Mouse (Mus musculus) brain, adult 2 months (tissue): ENCODE data around the gene Pdxdc1.
A peak's percentile ranks its signal among the peaks of the same experiment; 100 is the strongest.
"Not testable (repeated sequence)": the region's sequence is repeated elsewhere in the genome, so short reads cannot be mapped to it uniquely, and the experiment has no call there.

Experiments
- DNase-seq: peaks from one replicate; pipeline ENCODE4 v3.0.0; 2011; ENCODE audit warnings: low read depth, low spot score

Pdxdc1 gene

GRCm38 (mm10) chr16:13813200-13813599 is 89.7 kb downstream of the Pdxdc1 start:
- no peak for DNase-seq

- DNase-seq: no peak
Measured at GRCm38 (mm10) chr16:13812152-13812551, 90.8 kb downstream of the Pdxdc1 start.

GRCm38 (mm10) chr16:13808410-13808809 is 94.5 kb downstream of the Pdxdc1 start:
- DNase-seq: no peak

- no peak for DNase-seq
Measured at GRCm38 (mm10) chr16:13807616-13808015, 95.3 kb downstream of the Pdxdc1 start.

GRCm38 (mm10) chr16:13804666-13805065 is 98.3 kb downstream of the Pdxdc1 start:
- DNase-seq: peak; percentile 74

- no peak for DNase-seq
Measured at GRCm38 (mm10) chr16:13801231-13801630, 101.7 kb downstream of the Pdxdc1 start.

GRCm38 (mm10) chr16:13796746-13797175 is 106.2 kb downstream of the Pdxdc1 start:
- DNase-seq: no peak

- DNase-seq: not testable (repeated sequence)
Measured at GRCm38 (mm10) chr16:13793441-13793840, 109.5 kb downstream of the Pdxdc1 start.

- DNase-seq: no peak
Measured at GRCm38 (mm10) chr16:13785932-13786331, 117.0 kb downstream of the Pdxdc1 start.
